Mouse (Mus musculus) embryonic fibroblast, embryonic 13.5 days (primary cell): ENCODE results near the gene Tceal9.

Experiments
- CTCF ChIP-seq: IDR thresholded peaks from 2 replicates; pipeline ENCODE4 v1.5.1; 2011; ENCODE audit warnings: mild to moderate bottlenecking, control low read depth, low read length, moderate library complexity, borderline replicate concordance; ENCODE audit not compliant: insufficient read depth
- POLR2A ChIP-seq: IDR thresholded peaks from 2 replicates; pipeline ENCODE4 v1.6.1; 2011; ENCODE audit warnings: low read depth, mild to moderate bottlenecking, control low read depth, low read length, moderate library complexity

DNA sequence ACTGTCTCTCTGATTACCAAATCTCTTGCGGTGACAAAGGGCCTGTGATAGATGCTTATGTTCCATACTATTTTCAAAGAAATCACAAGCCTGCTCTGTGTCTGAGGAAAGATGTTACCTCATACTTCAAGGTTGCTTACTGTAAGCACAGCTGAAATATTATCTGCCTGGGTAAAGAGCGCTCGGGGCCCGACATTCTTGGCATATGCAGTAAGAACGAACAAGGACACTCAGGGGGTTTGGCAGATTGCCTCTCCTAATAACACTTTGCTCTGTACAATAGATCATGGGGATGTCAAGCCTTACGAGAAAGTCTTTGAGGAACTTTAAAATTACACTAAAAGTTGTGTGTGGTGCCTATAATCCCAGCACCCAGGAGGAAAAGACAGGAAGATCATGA is 3.9 kb downstream of the Tceal9 start:
- TF ChIP-seq POLR2A (no peak), CTCF (no peak)
